24 mouse cellular contexts compared by ENCODE assay signal in the genomic region with DNA sequence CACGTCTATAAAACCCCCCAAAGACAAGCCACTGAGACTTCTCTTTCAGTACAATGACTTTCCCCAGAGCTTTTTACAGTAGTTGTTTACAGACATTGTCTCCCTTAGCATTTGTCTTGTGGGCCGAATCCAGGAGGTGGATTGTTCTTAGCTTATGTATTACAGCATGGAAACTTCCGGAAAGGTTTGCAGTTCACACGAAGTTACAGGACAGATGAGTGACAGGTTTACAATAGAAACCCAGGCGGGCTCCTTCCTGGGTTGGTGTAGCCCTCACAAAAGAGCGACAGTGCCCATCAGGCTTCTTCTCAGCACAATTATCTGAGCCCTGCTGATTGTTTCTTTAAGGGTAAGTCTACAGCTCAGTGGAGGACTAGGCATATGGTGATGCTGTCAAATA.
"Had no signal": no experiment of that assay in that cellular context is flagged by ENCODE, and none has a peak within 500 bp of the region (broad histone marks: within the 10 kb centered on the region; RNA-seq: fewer than 3 reads in every experiment).

No protein-coding gene starts in this region.

- ATAC-seq: hindbrain, postnatal 0 days; intestine, embryonic 16.5 days had no signal

- H3K27ac ChIP-seq: heart, embryonic 10.5 days; heart, embryonic 13.5 days; heart, embryonic 15.5 days; hindbrain, embryonic 13.5 days; hindbrain, embryonic 15.5 days; hindbrain, postnatal 0 days; kidney, embryonic 15.5 days; kidney, postnatal 0 days; limb, embryonic 13.5 days; limb, embryonic 15.5 days had no signal

- H3K4me3 ChIP-seq: heart, embryonic 10.5 days; heart, embryonic 13.5 days; heart, embryonic 15.5 days; hindbrain, embryonic 13.5 days; hindbrain, embryonic 15.5 days; kidney, embryonic 15.5 days; limb, embryonic 13.5 days; limb, embryonic 15.5 days had no signal

- H3K27me3 ChIP-seq: heart, embryonic 15.5 days; hindbrain, embryonic 15.5 days; kidney, embryonic 15.5 days; limb, embryonic 15.5 days had no signal

- H3K36me3 ChIP-seq: heart, embryonic 10.5 days; heart, embryonic 13.5 days; heart, embryonic 15.5 days; hindbrain, embryonic 13.5 days; hindbrain, embryonic 15.5 days; kidney, embryonic 15.5 days; limb, embryonic 13.5 days; limb, embryonic 15.5 days had no signal

- H3K4me2 ChIP-seq: heart, embryonic 13.5 days; heart, embryonic 15.5 days; hindbrain, embryonic 13.5 days; hindbrain, embryonic 15.5 days; kidney, embryonic 15.5 days; limb, embryonic 13.5 days; limb, embryonic 15.5 days had no signal

- DNase-seq: gastrocnemius, postnatal 14 days; gastrocnemius, postnatal 36 days; heart, adult 18-20 months; heart, postnatal 14 days; heart, postnatal 36 days; kidney, adult 11 months; kidney, adult 2 months; kidney, adult 9 months; kidney, postnatal 14 days; kidney, postnatal 36 days; layer of hippocampus, adult 9-11 months; layer of hippocampus, postnatal 36 days; left cerebral cortex, postnatal 4 days had no signal

- H3K9me3 ChIP-seq: heart, embryonic 10.5 days; heart, embryonic 13.5 days; heart, embryonic 15.5 days; hindbrain, embryonic 13.5 days; hindbrain, embryonic 15.5 days; kidney, embryonic 15.5 days; limb, embryonic 13.5 days; limb, embryonic 15.5 days had no signal

- H3K9ac ChIP-seq: heart, embryonic 13.5 days; heart, embryonic 15.5 days; hindbrain, embryonic 13.5 days; hindbrain, embryonic 15.5 days; kidney, embryonic 15.5 days; limb, embryonic 13.5 days; limb, embryonic 15.5 days had no signal
